Mouse (Mus musculus) neural tube, embryonic 14.5 days (tissue): ENCODE data around the gene Ptpn7. TPM values are rescaled to one million over a fixed set of nuclear protein-coding genes. Genes with fewer than 3 reads are reported as not detected.
A peak's percentile ranks its signal among the peaks of the same experiment; 100 is the strongest.

Experiments used
- ATAC-seq: fragments of 200-750 bp; cut with Nextera tagmentation; 2 replicates; pipeline ENCODE4 v1.8.0; 2017; ENCODE audit warnings: low read depth, mild to moderate bottlenecking, moderate TSS enrichment, moderate library complexity
- H3K27ac ChIP-seq: fragments of 300-500 bp; sonication (generic); 2 replicates; pipeline ENCODE4 v1.5.1; 2014; ENCODE audit warnings: low read depth, mild to moderate bottlenecking, control low read depth, low read length, moderate library complexity, mixed read lengths
- H3K27me3 ChIP-seq: fragments of 300-500 bp; sonication (generic); 2 replicates; pipeline ENCODE4 v1.6.1; 2014; ENCODE audit warnings: low read length; ENCODE audit not compliant: control insufficient read depth, insufficient read depth
- H3K36me3 ChIP-seq: fragments of 300-500 bp; sonication (generic); 2 replicates; pipeline ENCODE4 v1.6.1; 2014; ENCODE audit warnings: low read length, mixed read lengths; ENCODE audit not compliant: control insufficient read depth, insufficient read depth
- H3K4me1 ChIP-seq: fragments of 300-500 bp; sonication (generic); 2 replicates; pipeline ENCODE4 v1.6.1; 2014; ENCODE audit warnings: low read length; ENCODE audit not compliant: control insufficient read depth, insufficient read depth
- H3K4me2 ChIP-seq: fragments of 300-500 bp; sonication (generic); 2 replicates; pipeline ENCODE4 v1.6.1; 2014; ENCODE audit warnings: mild to moderate bottlenecking, low read depth, low read length, control low read depth
- H3K4me3 ChIP-seq: fragments of 300-500 bp; sonication (generic); 2 replicates; pipeline ENCODE4 v1.5.1; 2014; ENCODE audit warnings: low read depth, low read length, control low read depth, mixed read lengths
- H3K9ac ChIP-seq: fragments of 300-500 bp; sonication (generic); replicated peaks from 2 replicates; pipeline ENCODE4 v1.6.1; 2014; ENCODE audit warnings: low read depth, mild to moderate bottlenecking, control low read depth, low read length, mixed read lengths
- H3K9me3 ChIP-seq: fragments of 300-500 bp; sonication (generic); 2 replicates; pipeline ENCODE4 v1.6.1; 2016; ENCODE audit warnings: low read length; ENCODE audit not compliant: control insufficient read depth
- WGBS: fragments of 180-500 bp; shearing (Covaris S2); extraction: QIAGEN DNeasy Blood & Tissue Kit; methylation state at CpG from one replicate; pipeline ENCODE4 v1.1.7; 2014; 5-methylcytosine and 5-hydroxymethylcytosine counted together
- polyA plus RNA-seq: library from polyadenylated mRNA; unstranded; fragments of >200 nt; fragmentation: Nextera tagmentation; extraction: Ambion mirVana; gene quantifications from 2 replicates; pipeline ENCODE4 v1.2.1, GENCODE M21; 2014

Gene Ptpn7
- polyA plus RNA-seq, 1 experiment from 2014 or later = 0.15 TPM

DNA sequence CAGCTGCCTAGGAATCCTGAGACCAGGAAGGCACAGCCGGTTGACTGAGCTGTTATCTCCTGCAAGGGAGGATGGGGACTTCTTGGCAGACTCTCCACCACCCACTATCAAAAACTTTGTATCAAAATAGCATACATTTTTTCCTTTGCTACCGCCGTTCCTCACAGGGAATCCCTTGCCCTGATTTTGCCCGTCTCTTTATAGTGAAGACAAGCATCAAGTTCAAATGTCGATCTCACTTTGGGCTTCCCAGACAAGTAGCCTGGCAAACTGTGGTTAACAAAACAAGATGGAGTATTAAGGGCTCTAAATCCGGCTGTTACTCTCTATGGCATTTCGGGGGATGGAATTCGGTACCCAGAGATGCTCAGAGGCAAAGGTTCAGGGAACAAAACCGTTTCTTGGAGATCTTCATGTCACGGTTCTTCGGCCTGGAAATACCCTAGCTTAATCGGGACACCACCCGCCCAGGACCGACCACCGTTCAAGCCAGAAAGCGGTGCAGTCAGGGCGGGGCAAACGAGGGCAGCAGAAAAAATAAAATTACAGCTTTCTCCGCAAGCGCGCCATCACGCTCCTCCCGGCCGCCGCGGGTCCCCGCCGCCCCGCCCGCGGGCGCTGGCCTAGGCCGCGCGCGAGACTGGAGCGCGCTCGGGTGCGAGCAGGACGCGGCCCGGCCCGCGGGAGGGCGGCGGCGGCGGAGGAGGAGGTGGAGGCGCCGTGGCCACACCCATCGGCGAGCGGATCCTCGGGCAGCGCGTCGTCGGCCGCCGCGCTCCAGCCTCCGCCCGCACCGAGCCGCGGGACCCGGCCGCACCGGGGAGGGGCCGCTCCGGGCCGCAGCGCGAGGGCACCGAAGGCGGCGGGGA is 13.8 kb downstream of the Ptpn7 start, which contains the start of gene Arl8a:
TSS of gene Arl8a (plus strand) at position 748 of the 869 bp plus-strand sequence.
- H3K27me3 ChIP-seq = no peaks in the 10 kb centered on the region
- WGBS = under 1% methylated on average over 41 of the region's 78 CpGs

DNA sequence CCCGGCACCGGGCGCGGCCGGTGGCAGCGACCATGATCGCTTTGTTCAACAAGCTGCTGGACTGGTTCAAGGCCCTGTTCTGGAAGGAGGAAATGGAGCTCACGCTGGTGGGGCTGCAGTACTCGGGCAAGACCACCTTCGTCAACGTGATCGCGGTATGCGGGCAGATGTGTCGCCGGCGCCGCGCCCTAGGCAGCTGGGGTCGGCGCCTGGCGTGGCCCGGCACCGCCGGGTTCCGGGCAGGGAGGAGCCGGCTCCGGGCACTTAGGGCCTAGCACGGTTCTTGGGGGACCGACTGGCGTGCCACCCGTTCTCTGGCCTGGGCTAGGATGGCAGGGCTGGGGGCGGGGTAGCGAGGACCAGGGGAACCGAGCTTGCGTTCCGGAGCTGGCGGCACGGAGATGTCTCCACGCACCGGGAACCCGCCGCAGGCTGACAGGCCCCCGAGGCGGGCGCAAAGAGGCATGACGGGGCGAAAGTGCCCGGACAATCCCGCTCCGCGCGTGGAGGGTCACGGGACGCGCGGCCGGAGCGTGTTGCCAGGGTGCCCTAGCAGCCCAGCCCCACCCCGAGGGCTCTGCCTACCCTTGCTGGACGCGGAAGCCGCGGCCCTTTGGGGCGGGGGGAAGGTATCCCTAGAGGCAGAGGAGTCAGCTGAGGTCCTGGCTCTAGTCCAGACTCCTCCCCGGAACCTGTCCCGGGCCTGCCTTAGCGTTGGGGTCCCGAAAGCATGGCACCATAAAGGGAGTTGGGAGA is 14.6 kb downstream of the Ptpn7 start:
- Histone ChIP-seq H3K9ac (peak overlapping the region; percentile 99), H3K4me3 (peak overlapping the region; percentile 98), H3K4me1 (peaks cover 24% of the 10 kb centered on the region), H3K4me2 (peak overlapping the region; percentile 92), H3K36me3 (0 out of 2 replicates have a peak, but pooled peaks cover 5% of the 10 kb centered on the region), H3K27me3 (no peaks in the 10 kb centered on the region), H3K9me3 (no peaks in the 10 kb centered on the region), H3K27ac (peak overlapping the region; percentile 98)
- under 1% methylated on average over 62 of the region's 69 CpGs for WGBS
- ATAC-seq = peak; percentile 68

More for the DNA sequence above, 13.8 kb downstream of the Ptpn7 start, which contains the start of gene Arl8a:
- H3K27ac ChIP-seq = peak within 1 kb of the TSS; percentile 98
- H3K4me1 ChIP-seq = peaks cover 24% of the 10 kb centered on the region
- ATAC-seq = peak; percentile 79
- peak within 1 kb of the TSS; percentile 99 for H3K9ac ChIP-seq
- peak within 1 kb of the TSS; percentile 98 for H3K4me3 ChIP-seq
- H3K36me3 ChIP-seq = 0 out of 2 replicates have a peak, but pooled peaks cover 1% of the 10 kb centered on the region
- peak within 1 kb of the TSS; percentile 92 for H3K4me2 ChIP-seq
- H3K9me3 ChIP-seq = no peaks in the 10 kb centered on the region

DNA sequence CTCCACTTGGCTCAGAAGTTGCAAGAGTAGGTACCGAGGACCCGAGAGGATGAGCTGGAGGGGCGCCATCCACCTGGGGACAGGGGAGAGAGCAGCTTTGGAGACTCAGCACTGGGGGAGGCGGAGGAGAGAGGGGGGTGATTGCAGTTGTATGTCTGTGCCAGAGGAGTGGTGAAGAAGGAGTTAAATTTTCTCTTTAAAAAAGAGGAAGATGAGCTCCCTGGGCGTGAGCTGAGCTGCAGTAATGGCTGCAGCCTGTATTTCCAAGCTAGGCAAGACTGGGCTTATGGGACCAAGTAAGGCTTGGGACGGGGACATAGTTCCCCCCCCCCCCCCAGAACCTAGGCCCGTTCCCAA is 15.2 kb downstream of the Ptpn7 start:
- H3K9ac ChIP-seq = peak overlapping the region; percentile 99
- H3K4me3 ChIP-seq = peak overlapping the region; percentile 98
- WGBS = 2% methylated on average over 7 of the region's 7 CpGs
- peak overlapping the region; percentile 92 for H3K4me2 ChIP-seq
- H3K27ac ChIP-seq = peak overlapping the region; percentile 98
- H3K36me3 ChIP-seq = 0 out of 2 replicates have a peak, but pooled peaks cover 5% of the 10 kb centered on the region
- ATAC-seq = peak; percentile 5
- H3K9me3 ChIP-seq = no peaks in the 10 kb centered on the region
- peaks cover 24% of the 10 kb centered on the region for H3K4me1 ChIP-seq
- no peaks in the 10 kb centered on the region for H3K27me3 ChIP-seq

DNA sequence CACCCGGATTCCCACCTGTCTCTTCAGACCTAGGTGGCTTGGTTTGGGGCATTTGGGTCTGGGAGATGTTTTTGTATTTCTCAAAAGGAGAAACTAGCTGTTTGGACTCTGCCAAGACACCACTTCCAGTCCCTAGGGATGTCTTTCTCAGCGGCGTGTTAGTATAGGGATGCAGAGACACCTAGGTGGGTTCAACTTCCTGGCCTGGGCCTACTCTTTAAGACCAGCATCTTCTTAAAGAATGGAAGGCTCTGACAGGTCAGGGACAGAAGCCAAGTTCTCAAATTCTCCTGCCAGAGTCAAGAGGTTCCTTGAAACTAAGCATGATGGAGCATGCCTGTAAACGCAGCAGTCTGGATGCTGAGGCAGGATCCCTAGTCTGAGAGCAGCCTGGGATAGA is 16.0 kb downstream of the Ptpn7 start:
- no peaks in the 10 kb centered on the region for H3K27me3 ChIP-seq
- peak overlapping the region; percentile 98 for H3K27ac ChIP-seq
- H3K9ac ChIP-seq = peak overlapping the region; percentile 99; the same call in 1 of the 2 replicates
- 0 out of 2 replicates have a peak, but pooled peaks cover 5% of the 10 kb centered on the region for H3K36me3 ChIP-seq
- peak overlapping the region; percentile 92 for H3K4me2 ChIP-seq
- H3K4me1 ChIP-seq = peaks cover 24% of the 10 kb centered on the region
- H3K4me3 ChIP-seq = peak overlapping the region; percentile 98
- 55% methylated on average over 4 of the region's 4 CpGs for WGBS
- no peak for ATAC-seq
- H3K9me3 ChIP-seq = no peaks in the 10 kb centered on the region

DNA sequence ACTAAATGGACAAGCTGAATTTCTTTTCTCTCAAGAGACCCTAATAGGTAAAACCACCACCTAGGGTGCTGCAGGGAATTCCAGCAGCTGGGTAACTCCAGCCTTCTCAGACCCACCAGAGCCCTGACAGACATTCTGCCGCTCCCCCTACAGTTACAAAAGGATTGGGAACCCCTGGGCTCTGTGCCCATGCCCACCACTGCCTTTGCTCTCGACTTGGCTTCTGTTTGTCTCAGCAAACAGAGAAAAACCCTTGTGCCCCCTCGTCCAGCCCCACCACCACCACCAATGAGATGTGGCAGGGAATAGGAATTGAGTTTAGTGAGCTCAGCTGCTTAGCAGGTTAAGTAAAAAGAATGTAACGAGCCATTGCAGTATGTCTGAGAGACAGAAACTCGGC is 16.5 kb downstream of the Ptpn7 start:
- Histone ChIP-seq H3K9ac (no peak overlapping the region), H3K4me1 (peaks cover 27% of the 10 kb centered on the region), H3K27ac (peak overlapping the region; percentile 62; the same call in 1 of the 2 replicates), H3K9me3 (no peaks in the 10 kb centered on the region), H3K4me3 (peak overlapping the region; percentile 98), H3K4me2 (peak overlapping the region; percentile 92), H3K36me3 (0 out of 2 replicates have a peak, but pooled peaks cover 5% of the 10 kb centered on the region), H3K27me3 (no peaks in the 10 kb centered on the region)
- 42% methylated on average over 5 of the region's 5 CpGs for WGBS
- no peak for ATAC-seq

DNA sequence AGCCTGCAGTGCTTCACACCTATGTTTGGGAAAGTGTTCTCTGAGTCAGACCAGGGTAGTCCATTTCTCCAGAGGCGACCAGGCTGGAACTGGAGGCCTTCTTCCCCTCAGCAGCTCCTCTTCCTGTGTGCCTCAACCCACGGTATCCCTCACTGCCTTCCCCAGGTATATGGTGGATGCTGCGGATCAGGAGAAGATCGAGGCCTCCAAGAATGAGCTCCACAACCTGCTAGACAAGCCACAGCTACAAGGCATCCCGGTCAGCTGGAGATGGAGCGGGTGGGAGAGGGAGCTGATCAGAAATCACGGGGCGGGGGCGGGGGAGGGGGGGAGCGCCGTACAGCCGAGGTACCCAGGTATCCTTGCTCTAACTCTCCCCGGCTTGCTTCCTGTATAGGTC is 21.5 kb downstream of the Ptpn7 start:
- Histone ChIP-seq H3K9ac (peak overlapping the region; percentile 56), H3K27me3 (no peaks in the 10 kb centered on the region), H3K4me1 (peaks cover 22% of the 10 kb centered on the region), H3K4me3 (no peak overlapping the region), H3K4me2 (peak overlapping the region; percentile 37; the same call in 1 of the 2 replicates), H3K36me3 (peaks cover 21% of the 10 kb centered on the region), H3K27ac (peak overlapping the region; percentile 94), H3K9me3 (no peaks in the 10 kb centered on the region)
- ATAC-seq = peak; percentile 35
- WGBS = 18% methylated on average over 13 of the region's 13 CpGs

DNA sequence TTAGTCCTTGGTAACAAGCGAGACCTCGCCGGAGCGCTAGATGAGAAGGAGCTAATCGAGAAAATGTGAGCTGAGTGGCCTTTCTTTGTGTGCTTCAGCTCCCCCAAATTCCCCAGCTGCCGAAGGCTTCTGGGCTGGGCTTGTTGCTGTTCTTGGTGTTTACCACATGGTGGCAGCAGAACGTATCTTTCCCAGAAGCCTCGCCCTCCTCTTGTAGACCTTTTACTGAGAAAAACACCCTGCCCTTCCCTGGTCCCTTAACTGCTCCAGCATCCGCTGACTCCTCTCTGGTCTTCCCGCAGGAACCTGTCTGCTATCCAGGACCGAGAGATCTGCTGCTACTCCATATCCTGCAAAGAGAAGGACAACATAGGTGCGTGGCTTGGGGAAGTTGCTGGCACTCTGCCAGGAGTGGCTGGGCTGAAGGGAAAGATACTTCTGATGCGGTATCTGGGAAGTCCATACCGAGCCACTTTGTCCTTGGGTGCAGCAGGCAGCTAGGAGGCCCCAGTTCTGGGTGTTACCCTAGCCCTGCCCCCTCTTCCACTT is 22.0 kb downstream of the Ptpn7 start:
- 0 out of 2 replicates have a peak overlapping the region, but pooled peaks have one; percentile 2 for H3K4me3 ChIP-seq
- peak overlapping the region; percentile 94 for H3K27ac ChIP-seq
- H3K4me2 ChIP-seq = peak overlapping the region; percentile 37; the same call in 1 of the 2 replicates
- H3K9me3 ChIP-seq = no peaks in the 10 kb centered on the region
- H3K27me3 ChIP-seq = no peaks in the 10 kb centered on the region
- peak overlapping the region; percentile 56 for H3K9ac ChIP-seq
- H3K36me3 ChIP-seq = peaks cover 21% of the 10 kb centered on the region
- peak; percentile 68 for ATAC-seq
- peaks cover 18% of the 10 kb centered on the region for H3K4me1 ChIP-seq
- 4% methylated on average over 14 of the region's 14 CpGs for WGBS

DNA sequence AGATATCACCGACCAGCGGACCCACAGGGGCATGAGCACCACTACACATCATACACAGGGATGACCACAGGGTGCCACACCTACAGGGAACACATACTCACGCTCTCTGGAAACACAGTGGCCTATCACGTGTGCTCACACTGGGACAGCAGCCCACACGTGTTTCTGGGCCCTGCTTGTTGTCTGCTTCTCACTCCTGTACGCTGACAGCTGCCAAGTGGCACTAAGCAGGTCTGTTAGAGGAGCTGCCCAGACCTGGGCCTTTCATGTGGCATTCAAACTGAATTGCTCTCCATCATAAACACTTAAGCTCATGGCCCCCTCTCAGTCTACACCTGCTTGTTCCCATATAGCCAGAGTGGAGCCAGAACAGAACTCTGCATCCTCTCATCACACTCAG is 23.8 kb downstream of the Ptpn7 start:
- ATAC-seq = no peak
- Histone ChIP-seq H3K9ac (no peak overlapping the region), H3K36me3 (peaks cover 20% of the 10 kb centered on the region), H3K4me3 (no peak overlapping the region), H3K4me2 (no peak overlapping the region), H3K27ac (peak overlapping the region; percentile 39; the same call in 1 of the 2 replicates), H3K27me3 (no peaks in the 10 kb centered on the region), H3K4me1 (peaks cover 9% of the 10 kb centered on the region), H3K9me3 (no peaks in the 10 kb centered on the region)
- WGBS = 83% methylated on average over 6 of the region's 6 CpGs
